Mouse (Mus musculus): Measurements from ENCODE around the gene Gm47841. TPM values are rescaled to one million over a fixed set of nuclear protein-coding genes. Genes with fewer than 3 reads are reported as not detected.

Gm47841 gene
- not detected in 2 replicates for total RNA-seq (2015; ENCODE audit: low replicate concordance)
- not detected in 2 replicates for total RNA-seq (2017; ENCODE audit: low replicate concordance)

DNA sequence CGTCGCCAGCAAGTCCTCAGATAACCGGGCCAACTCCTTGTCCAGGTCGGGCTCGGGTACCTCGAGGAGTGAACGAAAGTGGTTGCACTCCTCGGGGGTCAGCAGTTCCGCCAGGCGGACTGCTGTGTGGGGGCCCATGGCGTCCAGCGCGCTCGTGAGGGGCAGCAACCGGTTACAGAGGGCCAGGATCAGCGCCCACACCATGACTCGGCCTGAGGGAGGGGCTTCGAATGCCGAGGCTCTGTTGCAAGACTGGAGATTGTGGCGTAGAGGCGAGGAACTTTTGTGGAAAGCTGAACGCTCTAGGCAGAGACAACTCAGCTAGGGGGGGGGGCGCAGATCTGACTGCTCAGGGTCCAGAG, at the start of gene Gm47841:
TSS of gene Gm47841 (minus strand) at position 204 of the 362 bp plus-strand sequence.
- ATAC-seq (replicated peaks; ENCODE audit: low FRiP score, poor library complexity, severe bottlenecking), result no peak

DNA sequence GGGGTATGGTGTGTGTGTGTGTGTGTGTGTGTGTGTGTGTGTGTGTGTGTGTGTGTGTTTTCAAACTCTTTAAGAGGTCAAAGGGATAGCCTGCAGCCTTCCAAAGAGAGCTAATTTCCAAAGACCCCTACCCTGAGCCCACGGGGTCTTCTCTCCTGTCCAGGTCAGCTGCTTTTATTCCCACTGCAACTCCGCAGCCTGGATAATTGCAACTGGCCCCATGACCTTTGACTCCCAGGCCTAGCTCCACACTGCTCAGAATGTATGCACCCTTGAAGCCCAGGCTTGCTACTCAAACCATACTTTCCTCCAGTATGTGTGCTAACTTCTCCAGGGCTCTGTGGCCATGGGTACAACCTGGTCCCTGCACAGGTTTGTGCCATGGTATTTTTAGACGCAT, 48.2 kb upstream of the Gm47841 start:
- ATAC-seq (replicated peaks; ENCODE audit: low FRiP score, poor library complexity, severe bottlenecking), result no peak

DNA sequence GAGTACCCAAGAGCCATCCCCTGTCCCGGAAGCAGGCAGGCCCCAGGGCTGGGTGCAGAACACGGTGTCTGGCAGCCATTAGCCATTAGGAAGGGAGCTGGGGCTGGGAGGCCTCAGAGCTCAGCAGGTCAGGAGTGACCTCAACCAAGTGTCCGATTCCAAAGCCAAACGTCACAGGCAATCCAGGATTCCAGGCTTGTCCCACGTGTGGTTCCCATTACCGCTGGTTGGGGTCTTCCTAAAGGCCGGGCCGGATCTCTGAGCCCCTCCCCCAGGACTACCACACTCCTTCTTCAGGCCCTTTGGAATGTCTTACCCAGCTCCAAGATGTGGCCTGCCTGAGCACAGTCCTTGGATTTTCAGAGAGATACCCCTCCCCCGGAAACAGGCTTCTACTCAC, 47.8 kb upstream of the Gm47841 start:
- no peak for ATAC-seq (replicated peaks; ENCODE audit: low FRiP score, poor library complexity, severe bottlenecking)

- no peak for ATAC-seq (replicated peaks; ENCODE audit: low FRiP score, poor library complexity, severe bottlenecking)
Measured at GRCm38 (mm10) chr15:101093988-101094387, 46.8 kb upstream of the Gm47841 start.

DNA sequence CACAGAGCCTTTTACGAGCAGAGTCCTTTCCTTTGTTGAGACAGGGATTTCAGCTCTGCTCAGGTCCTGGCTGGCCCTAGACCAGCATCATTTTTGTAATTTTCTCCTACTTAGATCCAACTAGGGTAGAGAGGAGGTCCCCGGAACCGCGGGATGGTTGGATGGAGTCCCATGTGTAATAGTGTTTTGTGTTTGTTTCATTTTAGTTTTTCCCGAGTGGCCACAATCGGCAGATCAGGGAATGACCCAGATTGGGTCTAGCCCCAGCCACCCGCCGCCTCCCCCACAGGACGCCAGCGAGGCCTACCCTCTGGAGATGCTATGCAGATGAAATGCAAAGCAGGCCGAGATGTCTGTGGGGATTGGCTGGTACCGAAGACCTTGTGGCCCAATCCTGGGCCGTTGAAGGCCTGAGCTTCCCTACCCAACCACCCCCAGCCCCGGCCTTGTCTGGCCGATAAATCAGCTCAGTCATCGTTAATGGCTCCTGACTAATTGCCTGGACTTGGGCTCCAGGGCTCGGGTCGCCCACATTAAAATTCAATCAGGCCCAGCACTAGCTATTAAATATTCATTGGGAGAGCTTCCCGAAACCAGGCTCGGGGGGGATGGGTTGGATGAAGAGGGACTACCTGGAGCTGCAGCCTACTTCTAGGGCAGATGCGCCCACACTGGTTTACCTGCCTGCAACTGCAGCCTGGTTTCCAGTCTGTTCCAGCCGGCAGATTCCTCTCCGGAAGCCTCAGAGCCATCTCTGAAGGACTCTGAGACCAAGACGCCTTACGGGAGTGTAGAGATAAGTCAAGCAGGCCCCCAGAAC, 45.8 kb upstream of the Gm47841 start:
- no peak for ATAC-seq (replicated peaks; ENCODE audit: low FRiP score, poor library complexity, severe bottlenecking)

GRCm38 (mm10) chr15:101092121-101092828, 45.1 kb upstream of the Gm47841 start:
- ATAC-seq (replicated peaks; ENCODE audit: low FRiP score, poor library complexity, severe bottlenecking), result no peak

GRCm38 (mm10) chr15:101091551-101091950, 44.4 kb upstream of the Gm47841 start:
- no peak for ATAC-seq (replicated peaks; ENCODE audit: low FRiP score, poor library complexity, severe bottlenecking)

- ATAC-seq (replicated peaks; ENCODE audit: low FRiP score, poor library complexity, severe bottlenecking), result no peak
Measured at GRCm38 (mm10) chr15:101088291-101088690, 41.1 kb upstream of the Gm47841 start.

DNA sequence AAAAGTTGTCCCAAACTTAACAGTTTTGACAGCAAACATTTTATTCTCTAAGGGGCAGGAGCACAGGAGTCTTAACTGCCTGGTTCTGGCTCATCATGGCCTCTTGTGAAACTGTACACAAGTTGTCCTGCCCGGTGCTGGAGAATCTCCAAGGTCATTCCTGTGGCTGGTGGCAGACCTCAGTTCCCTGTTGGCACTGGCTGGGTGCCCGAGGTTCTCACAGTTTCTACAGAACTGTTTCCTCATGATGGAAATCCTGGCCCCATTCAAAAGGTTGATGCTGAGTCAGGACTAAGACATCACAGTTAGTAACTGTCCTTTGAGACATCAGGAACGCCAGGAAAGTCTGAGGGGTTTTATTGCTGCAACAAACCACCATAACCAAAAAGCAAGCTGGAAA, 39.8 kb upstream of the Gm47841 start:
- ATAC-seq (replicated peaks; ENCODE audit: low FRiP score, poor library complexity, severe bottlenecking), result no peak

DNA sequence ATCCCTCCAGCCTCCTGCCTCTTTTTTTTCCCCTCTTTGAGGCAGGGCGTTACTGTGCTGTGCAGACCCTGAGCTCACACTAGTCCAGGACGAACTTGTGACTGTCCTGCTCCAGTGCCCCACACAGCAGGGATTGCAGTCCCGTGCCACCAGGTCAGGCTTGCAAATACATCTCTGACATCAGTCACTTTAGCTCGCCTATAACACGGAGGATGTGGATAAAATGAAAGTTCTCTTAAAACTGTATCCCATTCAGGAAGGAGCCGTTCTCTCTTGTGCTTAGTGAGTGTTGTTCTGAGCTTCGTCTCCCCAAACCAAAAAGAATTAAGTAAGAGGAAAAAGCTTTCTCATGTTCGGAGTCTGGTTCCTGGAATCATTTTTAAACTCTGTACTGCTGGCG, 39.3 kb upstream of the Gm47841 start:
- ATAC-seq (replicated peaks; ENCODE audit: low FRiP score, poor library complexity, severe bottlenecking), result no peak

DNA sequence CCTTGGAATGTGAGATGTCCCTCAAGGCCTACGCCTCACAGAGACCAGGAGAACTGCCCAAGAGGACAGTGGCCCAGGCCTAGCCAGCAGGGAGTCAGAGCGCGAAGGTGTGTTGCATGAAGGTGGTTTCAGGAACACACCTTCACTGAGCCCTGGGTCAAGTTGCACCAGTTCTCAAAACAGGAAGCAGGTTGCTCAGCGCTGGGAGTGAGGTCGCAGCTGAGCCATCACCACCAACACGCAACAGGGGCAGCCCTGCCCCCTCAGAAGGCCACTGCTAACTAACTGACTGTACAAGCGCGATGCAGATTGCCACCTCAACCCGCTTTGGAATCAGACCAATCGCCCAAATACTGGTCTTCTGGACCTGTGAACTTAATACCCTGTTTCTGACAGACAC, 37.3 kb upstream of the Gm47841 start:
- ATAC-seq (replicated peaks; ENCODE audit: low FRiP score, poor library complexity, severe bottlenecking), result no peak

DNA sequence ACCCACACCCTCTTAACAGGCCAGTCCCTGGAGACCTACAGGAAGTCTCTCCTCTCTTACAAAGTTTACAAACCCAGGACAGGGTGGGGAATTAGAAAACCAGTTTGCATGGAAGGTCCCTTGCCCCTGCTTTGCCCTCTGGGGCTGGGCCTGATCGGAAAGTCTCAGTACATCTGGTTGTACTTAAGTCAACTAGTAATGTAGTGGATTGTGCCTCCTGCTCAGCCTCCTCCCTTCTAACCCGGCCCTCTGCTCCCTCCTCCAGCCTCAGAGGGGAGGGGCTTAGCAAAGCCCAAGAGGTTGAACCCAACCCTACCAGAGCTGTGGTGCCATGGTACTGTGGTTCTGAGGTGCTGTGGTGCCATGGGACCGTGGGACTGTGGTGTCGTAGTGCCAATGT, 35.0 kb upstream of the Gm47841 start:
- no peak for ATAC-seq (replicated peaks; ENCODE audit: low FRiP score, poor library complexity, severe bottlenecking)

DNA sequence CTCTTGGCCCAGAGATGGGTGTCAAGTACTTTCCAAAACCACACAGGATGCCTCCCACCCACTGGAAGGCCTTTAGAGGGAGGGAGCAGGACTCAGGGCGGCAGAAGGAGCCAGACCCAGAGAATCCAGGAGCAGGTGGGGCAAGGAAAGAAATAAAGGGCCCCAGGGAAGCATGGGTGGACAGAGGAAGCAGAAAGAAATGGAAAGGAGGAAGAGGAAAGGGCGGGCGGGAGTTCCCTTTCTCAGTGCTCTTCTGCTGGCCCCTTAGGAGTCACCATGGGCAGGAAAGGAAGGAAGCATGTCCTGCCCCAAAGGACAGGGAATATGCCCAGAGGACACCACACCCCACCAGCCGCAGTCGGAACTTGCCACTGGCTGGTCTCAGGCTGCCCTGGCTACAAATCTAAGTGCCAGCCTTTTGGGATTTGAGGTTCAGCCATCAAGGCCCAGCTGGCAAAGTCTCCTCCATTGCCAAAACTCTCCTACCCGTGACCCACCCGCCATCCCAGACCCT, 33.9 kb upstream of the Gm47841 start:
- no peak for ATAC-seq (replicated peaks; ENCODE audit: low FRiP score, poor library complexity, severe bottlenecking)

- ATAC-seq (replicated peaks; ENCODE audit: low FRiP score, poor library complexity, severe bottlenecking), result no peak
Measured at GRCm38 (mm10) chr15:101080031-101080520, 32.9 kb upstream of the Gm47841 start.

DNA sequence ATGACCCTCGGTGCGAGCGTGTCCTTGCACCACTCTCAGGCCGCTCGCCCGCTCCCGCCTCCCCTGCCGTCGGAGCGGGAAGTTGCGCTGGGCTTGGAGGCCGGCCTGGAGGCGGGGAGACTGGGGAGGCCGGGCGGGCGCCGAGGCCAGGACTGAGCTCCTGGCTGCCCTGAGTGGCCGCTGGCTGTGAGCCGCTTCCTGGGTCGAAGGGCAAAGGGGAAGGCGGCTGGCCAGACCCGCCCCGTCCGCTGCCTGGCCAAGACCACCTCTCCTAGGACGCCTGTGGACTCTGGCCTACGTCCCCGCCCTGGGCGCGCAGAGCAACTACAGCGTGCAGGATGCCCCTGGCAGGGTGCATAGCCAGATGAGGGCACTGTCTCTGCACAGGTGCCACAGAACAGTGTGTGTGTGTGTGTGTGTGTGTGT, 31.5 kb upstream of the Gm47841 start:
- no peak for ATAC-seq (replicated peaks; ENCODE audit: low FRiP score, poor library complexity, severe bottlenecking)

DNA sequence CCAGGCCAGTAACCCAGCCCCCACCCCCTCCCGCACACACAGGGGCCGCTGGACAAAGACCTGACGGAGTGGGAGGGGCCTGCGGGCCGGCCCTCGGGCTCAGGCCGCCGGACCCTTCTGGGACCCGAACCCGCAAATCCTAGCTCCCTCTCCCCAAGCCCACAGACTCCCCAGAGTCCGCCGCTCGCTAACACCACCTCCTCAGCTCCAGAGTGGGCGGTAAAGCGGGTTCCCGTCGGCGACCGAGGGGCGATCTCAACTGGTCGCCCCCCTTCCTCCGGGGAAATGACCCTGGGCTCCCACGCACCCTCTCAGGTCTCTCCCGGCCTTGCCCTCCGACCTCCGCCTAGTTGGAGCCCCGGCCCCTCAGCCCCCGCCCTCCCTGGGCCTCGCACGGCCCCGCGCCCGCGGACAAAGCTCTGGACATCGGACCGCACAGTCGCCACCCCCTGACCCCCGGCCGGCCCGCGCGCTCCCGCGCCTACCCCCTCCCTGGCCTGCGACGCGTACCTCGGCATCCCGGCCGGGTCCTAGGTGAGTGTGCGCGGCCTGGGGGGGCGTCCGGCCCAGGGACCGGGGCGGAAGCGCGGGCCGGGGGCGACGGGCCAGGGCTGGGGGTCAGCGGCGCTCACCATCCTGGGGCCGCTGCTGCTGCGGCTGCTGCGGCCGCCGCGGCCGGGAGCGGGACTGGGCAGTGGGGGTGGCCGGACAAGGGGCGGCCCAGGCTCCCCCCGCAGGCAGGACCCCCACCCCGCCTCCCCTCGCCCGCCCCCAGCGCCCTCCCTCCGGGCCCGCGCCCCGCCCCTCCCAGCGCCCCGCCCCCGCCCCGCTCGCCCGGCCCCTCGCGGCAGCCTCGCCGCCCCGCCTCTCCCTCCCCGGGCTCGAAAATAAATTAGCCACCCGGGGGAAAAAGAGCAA, 30.9 kb upstream of the Gm47841 start, which contains the start of gene Fignl2:
TSS of gene Fignl2 (minus strand) at position 755 of the 918 bp plus-strand sequence.
- no peak for ATAC-seq (replicated peaks; ENCODE audit: low FRiP score, poor library complexity, severe bottlenecking)

GRCm38 (mm10) chr15:101077001-101077812, 30.0 kb upstream of the Gm47841 start:
- no peak for ATAC-seq (replicated peaks; ENCODE audit: low FRiP score, poor library complexity, severe bottlenecking)

GRCm38 (mm10) chr15:101076071-101077000, 29.1 kb upstream of the Gm47841 start:
- no peak for ATAC-seq (replicated peaks; ENCODE audit: low FRiP score, poor library complexity, severe bottlenecking)
